Mouse (Mus musculus) mesoderm, embryonic 11.5 days (tissue): ENCODE results near the gene Tex13a.

Source experiments
- DNase-seq: peaks from one replicate; pipeline ENCODE4 v3.0.0-alpha.2; 2012; ENCODE audit warnings: low read depth, low spot score

The Tex13a gene

GRCm38 (mm10) chrX:138209480-138209879, at the start of gene Tex13a:
Gene Tex13a (minus strand): TSS chrX:138209580.
- no peak for DNase-seq

GRCm38 (mm10) chrX:138234626-138235025, 25.2 kb upstream of the Tex13a start:
- DNase-seq = peak; percentile 16

GRCm38 (mm10) chrX:138170146-138170545, 39.2 kb downstream of the Tex13a start:
- peak; percentile 19 for DNase-seq
